Mouse (Mus musculus) midbrain, embryonic 14.5 days (tissue): ENCODE results near the gene Rpain. TPM values are rescaled to one million over a fixed set of nuclear protein-coding genes. Genes with fewer than 3 reads are reported as not detected.

ENCODE experiments used
- ATAC-seq: fragments of 200-750 bp; cut with Nextera tagmentation; 2 replicates; pipeline ENCODE4 v1.8.0; 2017; ENCODE audit warnings: moderate number of reproducible peaks, moderate library complexity; ENCODE audit not compliant: low FRiP score, low TSS enrichment
- DNase-seq: peaks from one replicate; pipeline ENCODE4 v3.0.0-alpha.2; 2015
- H3K27ac ChIP-seq: fragments of 300-500 bp; sonication (generic); replicated peaks from 2 replicates; pipeline ENCODE4 v1.5.1; 2014; ENCODE audit warnings: mild to moderate bottlenecking, low read depth, low read length, moderate library complexity
- H3K27me3 ChIP-seq: fragments of 300-500 bp; sonication (generic); 2 replicates; pipeline ENCODE4 v1.6.1; 2014; ENCODE audit warnings: low read length, control low read depth, mixed read lengths; ENCODE audit not compliant: control insufficient read depth, insufficient read depth
- H3K36me3 ChIP-seq: fragments of 300-500 bp; sonication (generic); 2 replicates; pipeline ENCODE4 v1.6.1; 2014; ENCODE audit warnings: low read length, control low read depth; ENCODE audit not compliant: control insufficient read depth, insufficient read depth
- H3K4me1 ChIP-seq: fragments of 300-500 bp; sonication (generic); 2 replicates; pipeline ENCODE4 v1.6.1; 2014; ENCODE audit warnings: mild to moderate bottlenecking, antibody characterized with exemption, low read length, control low read depth; ENCODE audit not compliant: control insufficient read depth, insufficient read depth
- H3K4me2 ChIP-seq: fragments of 300-500 bp; sonication (generic); 2 replicates; pipeline ENCODE4 v1.6.1; 2014; ENCODE audit warnings: mild to moderate bottlenecking, low read length, moderate library complexity
- H3K4me3 ChIP-seq: fragments of 300-500 bp; sonication (generic); replicated peaks from 2 replicates; pipeline ENCODE4 v1.5.1; 2014; ENCODE audit warnings: low read depth, low read length
- H3K9ac ChIP-seq: fragments of 300-500 bp; sonication (generic); replicated peaks from 2 replicates; pipeline ENCODE4 v1.6.1; 2014; ENCODE audit warnings: mild to moderate bottlenecking, low read length, moderate library complexity
- H3K9me3 ChIP-seq: fragments of 300-500 bp; sonication (generic); 2 replicates; pipeline ENCODE4 v1.6.1; 2016; ENCODE audit warnings: low read length, control low read depth, mixed read lengths; ENCODE audit not compliant: control insufficient read depth
- WGBS: fragments of 180-500 bp; shearing (Covaris S2); extraction: QIAGEN DNeasy Blood & Tissue Kit; methylation state at CpG from one replicate; pipeline ENCODE4 v1.1.7; 2014; 5-methylcytosine and 5-hydroxymethylcytosine counted together
- polyA plus RNA-seq: library from polyadenylated mRNA; unstranded; fragments of >200 nt; fragmentation: Nextera tagmentation; extraction: Ambion mirVana; gene quantifications from 2 replicates; pipeline ENCODE4 v1.2.1, GENCODE M21; 2014

Rpain gene
- polyA plus RNA-seq, 1 experiment from 2014 or later = 62.9 TPM

- H3K4me1 ChIP-seq = peaks cover 12% of the 10 kb centered on the region
- H3K9ac ChIP-seq = no peak overlapping the region
- H3K36me3 ChIP-seq = peaks cover 68% of the 10 kb centered on the region
- no peaks in the 10 kb centered on the region for H3K27me3 ChIP-seq
- no peak overlapping the region for H3K27ac ChIP-seq
- H3K4me2 ChIP-seq = no peak overlapping the region
- ATAC-seq = no peak
- DNase-seq = no peak
- H3K4me3 ChIP-seq = no peak overlapping the region
- H3K9me3 ChIP-seq = no peaks in the 10 kb centered on the region
- WGBS = 76% methylated on average over 4 of the region's 4 CpGs
Observed at GRCm38 (mm10) chr11:70964222-70964907, 5.6 kb upstream of the Rpain start.

- peak overlapping the region; percentile 91 for H3K27ac ChIP-seq
- H3K27me3 ChIP-seq = no peaks in the 10 kb centered on the region
- H3K4me1 ChIP-seq = peaks cover 15% of the 10 kb centered on the region
- H3K4me3 ChIP-seq = peak overlapping the region; percentile 74
- ATAC-seq (no peak), DNase-seq (no peak)
- no peaks in the 10 kb centered on the region for H3K9me3 ChIP-seq
- peak overlapping the region; percentile 79 for H3K9ac ChIP-seq
- peak overlapping the region; percentile 85 for H3K4me2 ChIP-seq
- H3K36me3 ChIP-seq = peaks cover 32% of the 10 kb centered on the region
- WGBS = under 1% methylated on average over 25 of the region's 25 CpGs
Observed at GRCm38 (mm10) chr11:70969271-70969794, 680 bp upstream of the Rpain start.

GRCm38 (mm10) chr11:70970560-70971540 lies 837 bp downstream of the Rpain start:
- WGBS = 17% methylated on average over 24 of the region's 24 CpGs
- Histone ChIP-seq H3K9ac (peak overlapping the region; percentile 54; the same call in 1 of the 2 replicates), H3K36me3 (peaks cover 32% of the 10 kb centered on the region), H3K4me2 (peak overlapping the region; percentile 85), H3K27ac (peak overlapping the region; percentile 91), H3K9me3 (no peaks in the 10 kb centered on the region), H3K27me3 (no peaks in the 10 kb centered on the region), H3K4me1 (peaks cover 15% of the 10 kb centered on the region), H3K4me3 (peak overlapping the region; percentile 74)
- DNase-seq (peak; percentile 50), ATAC-seq (0 out of 2 replicates have a peak, but pooled peaks have one; percentile 3)

- Histone ChIP-seq H3K27ac (no peak overlapping the region), H3K36me3 (peaks cover 41% of the 10 kb centered on the region), H3K9me3 (no peaks in the 10 kb centered on the region), H3K4me1 (peaks cover 15% of the 10 kb centered on the region), H3K9ac (no peak overlapping the region), H3K4me3 (no peak overlapping the region), H3K4me2 (no peak overlapping the region), H3K27me3 (no peaks in the 10 kb centered on the region)
- ATAC-seq = no peak
- WGBS = 66% methylated on average over 1 of the region's 1 CpGs
- DNase-seq = no peak
Observed at GRCm38 (mm10) chr11:70972586-70972985, 2.6 kb downstream of the Rpain start.

GRCm38 (mm10) chr11:70973947-70974346 lies 3.9 kb downstream of the Rpain start:
- Histone ChIP-seq H3K9me3 (no peaks in the 10 kb centered on the region), H3K36me3 (peaks cover 54% of the 10 kb centered on the region), H3K4me2 (no peak overlapping the region), H3K27ac (no peak overlapping the region), H3K9ac (no peak overlapping the region), H3K27me3 (no peaks in the 10 kb centered on the region), H3K4me3 (no peak overlapping the region), H3K4me1 (peaks cover 6% of the 10 kb centered on the region; the same call in 1 of the 2 replicates)
- ATAC-seq = no peak
- DNase-seq = peak; percentile 47
- 74% methylated on average over 4 of the region's 4 CpGs for WGBS

GRCm38 (mm10) chr11:70975193-70975592 lies 5.2 kb downstream of the Rpain start:
- no peak overlapping the region for H3K27ac ChIP-seq
- no peak for DNase-seq
- no peak overlapping the region for H3K4me3 ChIP-seq
- WGBS = 80% methylated on average over 2 of the region's 2 CpGs
- H3K9ac ChIP-seq = no peak overlapping the region
- peaks cover 4% of the 10 kb centered on the region; the same call in 1 of the 2 replicates for H3K4me1 ChIP-seq
- H3K9me3 ChIP-seq = no peaks in the 10 kb centered on the region
- ATAC-seq = no peak
- no peak overlapping the region for H3K4me2 ChIP-seq
- no peaks in the 10 kb centered on the region for H3K27me3 ChIP-seq
- H3K36me3 ChIP-seq = peaks cover 66% of the 10 kb centered on the region

GRCm38 (mm10) chr11:70977293-70977692 lies 7.3 kb downstream of the Rpain start:
- no peaks in the 10 kb centered on the region for H3K27me3 ChIP-seq
- peaks cover 8% of the 10 kb centered on the region for H3K4me1 ChIP-seq
- H3K4me2 ChIP-seq = no peak overlapping the region
- ATAC-seq (no peak), DNase-seq (no peak)
- no peak overlapping the region for H3K27ac ChIP-seq
- no peak overlapping the region for H3K9ac ChIP-seq
- peaks cover 74% of the 10 kb centered on the region for H3K36me3 ChIP-seq
- no peak overlapping the region for H3K4me3 ChIP-seq
- 93% methylated on average over 6 of the region's 6 CpGs for WGBS
- H3K9me3 ChIP-seq = no peaks in the 10 kb centered on the region

GRCm38 (mm10) chr11:70980232-70980631 lies 10.2 kb downstream of the Rpain start:
- Histone ChIP-seq H3K9me3 (no peaks in the 10 kb centered on the region), H3K27me3 (no peaks in the 10 kb centered on the region), H3K36me3 (peaks cover 68% of the 10 kb centered on the region), H3K4me3 (no peak overlapping the region), H3K4me2 (no peak overlapping the region), H3K9ac (no peak overlapping the region), H3K4me1 (peaks cover 9% of the 10 kb centered on the region), H3K27ac (no peak overlapping the region)
- no peak for ATAC-seq
- no peak for DNase-seq
- 88% methylated on average over 6 of the region's 6 CpGs for WGBS
